Mouse (Mus musculus): ENCODE results near the gene Grik2.

The Grik2 gene

GRCm38 (mm10) chr10:49788381-49788906 lies at the start of gene Grik2:
TSS of gene Grik2 (minus strand) at chr10:49788766.
- peak; percentile 36 for DNase-seq

- no peak for DNase-seq
Observed at GRCm38 (mm10) chr10:49834392-49834791, 45.8 kb upstream of the Grik2 start.

DNA sequence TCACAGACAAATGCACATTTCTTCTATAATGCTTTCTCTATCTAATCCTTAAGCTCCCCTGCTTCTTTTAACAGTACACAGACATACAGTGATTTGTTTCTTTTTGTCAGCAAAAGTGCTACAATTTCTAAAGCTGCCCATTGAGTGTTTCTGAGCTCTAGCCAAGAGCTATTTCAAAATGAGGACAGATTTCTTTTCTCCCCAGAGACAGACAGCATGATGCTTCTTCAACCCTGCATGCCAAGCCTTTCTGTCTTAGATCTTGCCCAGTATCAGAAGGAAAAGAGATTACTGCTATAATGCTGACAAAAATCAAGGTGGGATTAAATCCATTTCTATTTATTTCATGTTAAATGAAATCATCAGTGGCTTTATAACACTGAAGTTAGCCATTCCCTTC lies 18.7 kb upstream of the Grik2 start:
- DNase-seq: no peak

GRCm38 (mm10) chr10:49801001-49801400 lies 12.4 kb upstream of the Grik2 start:
- DNase-seq: no peak

- DNase-seq: no peak
Observed at GRCm38 (mm10) chr10:49794129-49794528, 5.6 kb upstream of the Grik2 start.

GRCm38 (mm10) chr10:49790326-49790725 lies 1.8 kb upstream of the Grik2 start:
- DNase-seq: no peak

DNA sequence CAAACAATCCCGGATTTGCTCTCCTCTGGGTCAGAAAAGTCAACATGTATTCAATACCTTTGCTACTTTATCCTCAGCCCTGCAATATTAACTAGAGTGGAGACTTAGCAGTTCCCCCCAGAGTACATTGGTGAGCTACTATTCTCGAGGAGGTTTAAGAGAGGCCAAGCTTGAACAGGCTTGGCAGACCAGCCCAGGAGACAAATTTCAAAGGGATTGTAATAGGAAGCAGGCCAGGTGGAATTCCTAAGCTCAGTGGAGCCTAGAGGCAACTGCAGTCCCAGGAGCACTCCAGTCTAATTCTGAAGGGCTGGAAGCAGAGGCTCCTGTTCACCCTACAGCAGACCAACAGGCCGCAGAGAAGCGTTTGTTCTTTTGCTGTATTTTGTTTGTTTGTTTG lies 1.1 kb upstream of the Grik2 start:
- no peak for DNase-seq

- no peak for DNase-seq
Observed at GRCm38 (mm10) chr10:49788914-49789313, 348 bp upstream of the Grik2 start.

- DNase-seq: no peak
Observed at GRCm38 (mm10) chr10:49786630-49787029, 1.9 kb downstream of the Grik2 start.

DNA sequence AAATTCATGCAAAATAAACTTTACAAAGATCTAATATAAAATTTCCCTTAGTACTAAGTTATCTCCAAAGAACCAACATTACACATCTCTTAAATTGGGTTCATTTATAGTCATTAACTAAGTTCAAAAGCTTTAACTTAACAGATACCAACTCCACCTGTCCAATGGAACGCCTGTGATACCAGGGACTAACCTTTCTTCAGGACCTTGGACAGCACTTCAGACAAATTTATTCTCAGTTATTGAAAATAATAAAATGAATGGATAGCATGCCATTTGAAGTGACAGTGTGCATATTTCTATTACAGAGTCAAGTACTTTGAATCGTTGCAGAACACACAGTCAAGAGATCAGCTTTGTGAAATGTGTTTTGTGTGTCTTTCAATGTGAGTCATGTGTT lies 3.1 kb downstream of the Grik2 start:
- DNase-seq: no peak

DNA sequence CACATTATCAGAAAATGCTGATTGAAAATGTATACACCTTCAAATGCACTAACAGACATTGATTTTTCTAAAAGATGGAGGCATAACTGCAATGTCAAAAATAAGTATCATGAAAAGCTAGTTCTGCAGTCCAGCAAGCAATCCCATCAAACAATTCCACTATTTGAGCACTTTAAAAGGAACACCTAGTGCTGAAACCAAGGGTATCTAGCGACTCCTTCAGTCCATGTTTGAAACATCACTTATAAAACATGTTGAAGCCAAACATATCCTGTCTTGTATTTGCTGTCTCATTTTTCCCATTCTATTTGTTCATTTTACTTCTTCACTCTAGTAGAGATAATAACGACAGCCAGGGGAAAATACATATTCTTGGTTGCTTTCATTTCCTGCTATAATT lies 3.7 kb downstream of the Grik2 start:
- no peak for DNase-seq

- DNase-seq: peak; percentile 4
Observed at GRCm38 (mm10) chr10:49782741-49783691, 5.5 kb downstream of the Grik2 start.

DNA sequence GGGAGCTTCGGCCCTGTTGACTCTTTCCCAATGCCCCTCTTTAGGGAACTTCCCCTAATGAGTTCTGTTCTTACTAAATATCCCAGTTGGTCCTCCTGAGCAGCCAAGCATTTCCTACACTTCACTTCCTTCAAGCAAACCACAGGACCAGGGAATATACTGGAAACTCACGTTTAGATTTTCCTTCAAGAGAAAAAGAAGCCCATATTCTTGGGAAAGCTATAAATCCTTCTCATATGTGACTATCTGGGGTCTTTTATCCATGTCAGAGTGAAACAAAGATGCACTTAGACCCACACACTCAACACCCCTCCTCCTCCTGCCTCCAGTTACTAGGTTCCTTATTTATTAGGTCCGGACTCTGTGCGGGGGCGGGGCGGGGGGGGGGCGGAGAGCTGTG lies 6.5 kb downstream of the Grik2 start:
- no peak for DNase-seq

- DNase-seq: no peak
Observed at GRCm38 (mm10) chr10:49780430-49780829, 8.1 kb downstream of the Grik2 start.

- DNase-seq: no peak
Observed at GRCm38 (mm10) chr10:49768897-49769296, 19.7 kb downstream of the Grik2 start.

GRCm38 (mm10) chr10:49767556-49767955 lies 21.0 kb downstream of the Grik2 start:
- DNase-seq: no peak

DNA sequence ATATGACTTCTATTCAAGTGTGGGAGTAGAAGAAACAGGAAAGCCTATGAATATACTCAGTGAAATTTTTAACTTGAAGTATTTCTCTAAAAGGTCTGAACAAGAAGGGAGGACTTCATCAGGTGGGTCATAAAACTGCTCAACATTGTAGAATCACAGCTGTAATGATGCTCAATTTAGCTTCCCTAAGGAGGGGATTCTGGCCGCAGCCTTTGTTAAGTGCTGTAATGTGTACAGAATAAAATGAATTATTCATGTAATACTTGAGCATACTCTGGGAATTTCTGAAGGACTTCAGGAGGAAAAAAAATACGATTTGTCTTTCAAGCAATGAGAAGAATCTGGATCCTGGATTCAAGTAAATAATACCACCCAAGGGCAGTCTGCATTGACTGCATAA lies 26.0 kb downstream of the Grik2 start:
- DNase-seq: no peak

GRCm38 (mm10) chr10:49751769-49752168 lies 36.8 kb downstream of the Grik2 start:
- DNase-seq: no peak

DNA sequence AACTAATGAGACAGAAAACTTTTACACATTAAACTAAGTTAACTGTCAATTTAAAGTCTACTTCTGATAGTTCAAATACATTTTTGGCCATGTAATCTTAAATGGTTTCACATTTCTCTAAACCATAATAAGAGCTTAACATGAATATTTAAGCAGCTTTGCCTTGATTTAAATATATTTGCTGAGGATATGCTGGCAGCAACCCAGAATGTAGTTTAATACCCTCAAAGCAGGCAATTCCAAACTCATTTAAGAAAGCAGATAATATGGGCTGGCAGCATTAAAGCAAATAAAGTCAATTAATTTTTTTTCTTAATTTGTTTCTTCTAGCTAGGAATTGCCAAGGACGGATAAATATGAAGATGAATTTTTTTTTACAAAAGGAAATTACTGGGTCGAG lies 56.7 kb downstream of the Grik2 start:
- no peak for DNase-seq

DNA sequence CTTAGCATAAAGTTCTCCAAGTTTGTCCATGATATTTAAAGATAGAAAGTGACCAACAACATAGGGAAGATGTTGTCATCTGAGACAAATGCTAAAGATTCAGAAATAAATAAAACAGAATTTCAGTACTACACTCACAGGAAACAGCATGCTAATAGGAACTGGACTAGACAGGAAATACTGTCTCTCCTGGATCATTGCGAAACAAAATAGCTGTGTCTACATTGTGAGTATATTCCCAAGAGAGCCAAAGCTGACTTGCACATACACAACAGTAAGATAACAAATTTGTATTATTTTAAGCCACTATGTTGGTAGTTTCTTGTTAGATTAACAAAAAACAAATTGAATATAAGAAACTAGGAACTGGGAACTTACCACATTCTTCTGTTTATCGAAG lies 64.9 kb downstream of the Grik2 start:
- DNase-seq: no peak

GRCm38 (mm10) chr10:49716856-49717255 lies 71.7 kb downstream of the Grik2 start:
- DNase-seq: no peak

GRCm38 (mm10) chr10:49709748-49710147 lies 78.8 kb downstream of the Grik2 start:
- DNase-seq: no peak

DNA sequence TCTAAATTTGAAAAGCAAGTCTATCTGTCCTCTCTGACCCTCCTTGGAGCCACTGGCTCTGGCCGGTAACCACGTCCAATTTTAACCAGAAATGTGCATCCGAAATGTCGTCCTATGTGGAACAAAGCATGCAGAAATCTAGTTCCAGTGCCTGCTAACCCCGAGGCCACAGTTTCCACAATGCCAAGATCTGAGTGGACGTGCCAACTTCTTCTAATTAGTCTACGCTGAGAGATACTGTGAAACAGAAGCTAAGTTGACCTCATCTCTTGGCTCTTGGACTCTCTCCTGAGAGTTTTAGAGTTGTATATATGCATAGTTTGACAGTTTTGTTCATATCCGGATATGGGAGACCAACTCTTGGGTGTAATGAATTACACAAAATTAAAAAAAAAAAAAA lies 84.1 kb downstream of the Grik2 start:
- no peak for DNase-seq

GRCm38 (mm10) chr10:49652320-49652719 lies 136.2 kb downstream of the Grik2 start:
- no peak for DNase-seq

DNA sequence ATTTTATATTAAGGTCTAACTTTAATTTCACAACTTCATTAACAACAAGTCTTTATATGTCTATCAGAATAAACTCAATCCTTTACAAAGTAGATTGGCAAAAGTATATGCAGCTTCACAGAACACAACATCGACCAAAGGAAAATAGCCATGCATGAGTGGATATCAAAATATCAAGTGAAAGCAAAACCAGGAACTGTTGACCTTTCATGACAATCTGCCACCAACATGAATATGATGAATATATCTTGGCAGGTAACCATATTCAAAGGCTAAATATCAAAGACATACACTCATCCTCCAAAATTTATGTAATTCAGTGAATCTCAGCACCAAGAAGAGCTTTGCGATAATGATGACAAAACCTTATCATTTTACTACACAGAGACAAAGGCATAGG lies 141.4 kb downstream of the Grik2 start:
- DNase-seq: no peak
